Mouse (Mus musculus): ENCODE results near the gene Nedd4. TPM values are rescaled to one million over a fixed set of nuclear protein-coding genes. Genes with fewer than 3 reads are reported as not detected.

The Nedd4 gene
- polyA plus RNA-seq, 1 experiment: 26.9 TPM

GRCm38 (mm10) chr9:72790530-72791212 is 128.5 kb downstream of the Nedd4 start:
- H3K27ac ChIP-seq (ENCODE audit: control insufficient read depth, insufficient read depth, low read depth, low read length): no peak overlapping the region
- no peak for TF ChIP-seq POLR2A (IDR thresholded peaks at IDR 0.05; ENCODE audit: control insufficient read depth, low read depth, low read length)
- no peak for TF ChIP-seq CTCF (IDR thresholded peaks at IDR 0.05; ENCODE audit: control insufficient read depth, insufficient read depth, insufficient replicate concordance, low read depth, low read length)
- no peaks in the 10 kb centered on the region for H3K27me3 ChIP-seq (ENCODE audit: control insufficient read depth, insufficient read depth, low read length)
- H3K4me1 ChIP-seq (ENCODE audit: control insufficient read depth, insufficient read depth, low read length): no peaks in the 10 kb centered on the region
- H3K36me3 ChIP-seq (ENCODE audit: control insufficient read depth, insufficient read depth, low read length): no peaks in the 10 kb centered on the region
- H3K4me3 ChIP-seq (ENCODE audit: control insufficient read depth, low read depth, low read length): no peak overlapping the region

DNA sequence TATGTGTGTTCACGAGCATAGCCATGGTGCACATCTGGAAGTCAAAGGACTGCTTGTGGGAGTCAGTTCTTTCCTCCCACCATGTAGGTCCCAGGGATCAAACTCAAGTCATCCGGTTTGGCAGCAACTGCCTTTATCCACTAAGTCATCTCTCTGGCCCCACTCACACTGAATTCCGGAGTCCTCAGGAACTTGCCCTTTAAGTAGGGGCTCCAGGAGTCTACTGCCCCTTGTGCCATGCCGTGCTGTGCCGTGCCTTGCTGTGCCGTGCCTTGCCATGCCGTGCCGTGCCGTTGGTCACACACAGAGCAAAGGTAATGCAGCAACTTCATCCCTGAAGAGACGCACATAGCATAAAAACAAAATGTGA is 129.1 kb downstream of the Nedd4 start:
- Histone ChIP-seq H3K4me3 (ENCODE audit: control insufficient read depth, low read depth, low read length) (no peak overlapping the region), H3K27ac (ENCODE audit: control insufficient read depth, insufficient read depth, low read depth, low read length) (no peak overlapping the region), H3K36me3 (ENCODE audit: control insufficient read depth, insufficient read depth, low read length) (no peaks in the 10 kb centered on the region), H3K4me1 (ENCODE audit: control insufficient read depth, insufficient read depth, low read length) (no peaks in the 10 kb centered on the region), H3K27me3 (ENCODE audit: control insufficient read depth, insufficient read depth, low read length) (no peaks in the 10 kb centered on the region)
- TF ChIP-seq POLR2A (IDR thresholded peaks at IDR 0.05; ENCODE audit: control insufficient read depth, low read depth, low read length): no peak
- no peak for TF ChIP-seq CTCF (IDR thresholded peaks at IDR 0.05; ENCODE audit: control insufficient read depth, insufficient read depth, insufficient replicate concordance, low read depth, low read length)

GRCm38 (mm10) chr9:72791681-72792080 is 129.5 kb downstream of the Nedd4 start:
- no peak overlapping the region for H3K4me3 ChIP-seq (ENCODE audit: control insufficient read depth, low read depth, low read length)
- no peaks in the 10 kb centered on the region for H3K36me3 ChIP-seq (ENCODE audit: control insufficient read depth, insufficient read depth, low read length)
- H3K4me1 ChIP-seq (ENCODE audit: control insufficient read depth, insufficient read depth, low read length): no peaks in the 10 kb centered on the region
- no peak for TF ChIP-seq CTCF (IDR thresholded peaks at IDR 0.05; ENCODE audit: control insufficient read depth, insufficient read depth, insufficient replicate concordance, low read depth, low read length)
- no peak for TF ChIP-seq POLR2A (IDR thresholded peaks at IDR 0.05; ENCODE audit: control insufficient read depth, low read depth, low read length)
- H3K27ac ChIP-seq (ENCODE audit: control insufficient read depth, insufficient read depth, low read depth, low read length): no peak overlapping the region
- no peaks in the 10 kb centered on the region for H3K27me3 ChIP-seq (ENCODE audit: control insufficient read depth, insufficient read depth, low read length)

GRCm38 (mm10) chr9:72795243-72795642 is 133.1 kb downstream of the Nedd4 start:
- H3K36me3 ChIP-seq (ENCODE audit: control insufficient read depth, insufficient read depth, low read length): no peaks in the 10 kb centered on the region

DNA sequence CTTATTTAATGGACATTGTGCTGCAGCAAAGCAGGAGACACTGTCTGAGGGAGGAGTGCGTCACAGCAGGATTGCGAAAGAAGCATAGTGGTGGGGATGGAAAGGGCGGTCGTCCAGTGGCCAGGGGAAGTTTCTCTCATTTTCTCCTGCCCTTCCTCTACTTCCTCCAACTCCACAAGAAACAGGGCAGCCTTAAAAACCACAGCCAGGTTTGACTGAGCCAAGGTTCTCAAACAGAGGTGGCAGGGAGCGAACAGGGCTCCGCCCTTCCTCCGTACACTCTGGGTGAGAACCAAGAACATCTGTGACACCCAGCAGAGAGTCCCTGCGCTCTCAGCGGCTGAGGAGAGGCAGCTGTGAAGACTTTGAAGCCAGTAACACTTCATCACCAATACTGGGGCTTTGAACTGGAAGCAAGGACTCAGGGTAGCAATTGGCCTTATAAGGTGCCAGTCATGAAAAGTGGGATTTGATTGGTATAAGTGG is 135.0 kb downstream of the Nedd4 start:
- 0 out of 2 replicates have a peak, but pooled peaks cover 2% of the 10 kb centered on the region for H3K27me3 ChIP-seq (ENCODE audit: control insufficient read depth, insufficient read depth, low read length)
- H3K4me1 ChIP-seq (ENCODE audit: control insufficient read depth, insufficient read depth, low read length): no peaks in the 10 kb centered on the region
- H3K27ac ChIP-seq (ENCODE audit: control insufficient read depth, insufficient read depth, low read depth, low read length): no peak overlapping the region
- no peak for TF ChIP-seq POLR2A (IDR thresholded peaks at IDR 0.05; ENCODE audit: control insufficient read depth, low read depth, low read length)
- no peak overlapping the region for H3K4me3 ChIP-seq (ENCODE audit: control insufficient read depth, low read depth, low read length)
- no peaks in the 10 kb centered on the region for H3K36me3 ChIP-seq (ENCODE audit: control insufficient read depth, insufficient read depth, low read length)

More at GRCm38 (mm10) chr9:72795243-72795642, 133.1 kb downstream of the Nedd4 start:
- no peaks in the 10 kb centered on the region for H3K4me1 ChIP-seq (ENCODE audit: control insufficient read depth, insufficient read depth, low read length)
- no peaks in the 10 kb centered on the region for H3K27me3 ChIP-seq (ENCODE audit: control insufficient read depth, insufficient read depth, low read length)
- TF ChIP-seq CTCF (IDR thresholded peaks at IDR 0.05; ENCODE audit: control insufficient read depth, insufficient read depth, insufficient replicate concordance, low read depth, low read length) (no peak), POLR2A (IDR thresholded peaks at IDR 0.05; ENCODE audit: control insufficient read depth, low read depth, low read length) (no peak)
- H3K4me3 ChIP-seq (ENCODE audit: control insufficient read depth, low read depth, low read length): no peak overlapping the region
- no peak overlapping the region for H3K27ac ChIP-seq (ENCODE audit: control insufficient read depth, insufficient read depth, low read depth, low read length)

Other genes starting within 250 kb of the Nedd4 start
- 74.4 and 92.1 TPM in 2 replicates for gene Mns1, start 224.3 kb upstream of the Nedd4 start, polyA plus RNA-seq (2012; rRNA removed)
- 29.3 and 38.0 TPM in 2 replicates for gene Tex9, start 170.1 kb upstream of the Nedd4 start, polyA plus RNA-seq (2012; rRNA removed)
- 5.6 and 6.4 TPM in 2 replicates for gene Rfx7, start 130.1 kb upstream of the Nedd4 start, polyA plus RNA-seq (2012; rRNA removed)
- gene Prtg, start 144.5 kb downstream of the Nedd4 start, polyA plus RNA-seq (2012; rRNA removed): 0.10 and 0.32 TPM in 2 replicates